In genomic region chr6:142577801-142578200, GRCm38 (mm10) we compare ENCODE assay signal across 35 mouse cellular contexts.
"Had no signal": no experiment of that assay in that cellular context is flagged by ENCODE, and none has a peak within 500 bp of the region (broad histone marks: within the 10 kb centered on the region; RNA-seq: fewer than 3 reads in every experiment).

No protein-coding gene starts in this region.

- H3K4me2 ChIP-seq: heart, embryonic 11.5 days; heart, embryonic 13.5 days; heart, embryonic 15.5 days; hindbrain, embryonic 12.5 days; hindbrain, embryonic 13.5 days; hindbrain, embryonic 14.5 days; hindbrain, embryonic 15.5 days; intestine, embryonic 15.5 days; kidney, embryonic 15.5 days had no signal

- H3K27ac ChIP-seq: heart, embryonic 10.5 days; heart, embryonic 13.5 days; heart, embryonic 15.5 days; hindbrain, embryonic 10.5 days; hindbrain, embryonic 12.5 days; hindbrain, embryonic 13.5 days; hindbrain, embryonic 14.5 days; hindbrain, embryonic 15.5 days; hindbrain, postnatal 0 days; intestine, embryonic 15.5 days; kidney, embryonic 15.5 days; kidney, postnatal 0 days; layer of hippocampus, adult 2 months; left cerebral cortex, adult 2 months had no signal

- H3K9me3 ChIP-seq: heart, embryonic 10.5 days; heart, embryonic 13.5 days; heart, embryonic 15.5 days; hindbrain, embryonic 10.5 days; hindbrain, embryonic 12.5 days; hindbrain, embryonic 13.5 days; hindbrain, embryonic 15.5 days; intestine, embryonic 15.5 days; kidney, embryonic 15.5 days had no signal

- H3K4me1 ChIP-seq: heart, embryonic 10.5 days; heart, embryonic 13.5 days; heart, embryonic 15.5 days; hindbrain, embryonic 10.5 days; hindbrain, embryonic 12.5 days; hindbrain, embryonic 13.5 days; hindbrain, embryonic 15.5 days; intestine, embryonic 15.5 days; kidney, embryonic 15.5 days had no signal

- ATAC-seq: hindbrain, embryonic 16.5 days; hindbrain, postnatal 0 days; inflammation-experienced regulatory T-cells, adult 6 months; intestine, embryonic 15.5 days; intestine, embryonic 16.5 days; intestine, postnatal 0 days had no signal

- DNase-seq: heart, postnatal 10 days; heart, postnatal 14 days; heart, postnatal 36 days; heart, postnatal 4 days; kidney, adult 11 months; kidney, adult 18-20 months; kidney, adult 2 months; kidney, adult 8-10 months; kidney, adult 9 months; kidney, postnatal 10 days; kidney, postnatal 14 days; kidney, postnatal 25 days; kidney, postnatal 36 days; kidney, postnatal 4 days; layer of hippocampus, adult 9-11 months; layer of hippocampus, postnatal 36 days had no signal

- H3K9ac ChIP-seq: heart, embryonic 13.5 days; heart, embryonic 15.5 days; hindbrain, embryonic 12.5 days; hindbrain, embryonic 13.5 days; hindbrain, embryonic 14.5 days; hindbrain, embryonic 15.5 days; intestine, embryonic 15.5 days; kidney, embryonic 15.5 days had no signal

- H3K36me3 ChIP-seq: heart, embryonic 10.5 days; heart, embryonic 13.5 days; heart, embryonic 15.5 days; hindbrain, embryonic 10.5 days; hindbrain, embryonic 12.5 days; hindbrain, embryonic 13.5 days; hindbrain, embryonic 15.5 days; intestine, embryonic 15.5 days; kidney, embryonic 15.5 days had no signal

- H3K27me3 ChIP-seq: heart, embryonic 15.5 days; intestine, embryonic 15.5 days; kidney, embryonic 15.5 days had no signal

- H3K4me3 ChIP-seq: heart, embryonic 10.5 days; heart, embryonic 13.5 days; heart, embryonic 15.5 days; hindbrain, embryonic 10.5 days; hindbrain, embryonic 12.5 days; hindbrain, embryonic 13.5 days; hindbrain, embryonic 15.5 days; intestine, embryonic 15.5 days; kidney, embryonic 15.5 days; layer of hippocampus, adult 2 months; left cerebral cortex, adult 2 months had no signal
